Mouse (Mus musculus) megakaryocyte, adult 5-6 weeks (primary cell): ENCODE data around the gene Dnaja1. TPM values are rescaled to one million over a fixed set of nuclear protein-coding genes. Genes with fewer than 3 reads are reported as not detected.

Experiments
- ATAC-seq: 2 replicates; pipeline ENCODE4 v1.8.0; 2016; ENCODE audit warnings: mild to moderate bottlenecking, inconsistent platforms; ENCODE audit not compliant: poor library complexity, severe bottlenecking
- total RNA-seq, 2 experiments: library from RNA; stranded (forward) in 1 of 2; stranded (reverse) in 1 of 2; fragments of 153-499, 151-499 nt in 1 of 2; fragments of 221-1000, 200-1000 nt in 1 of 2; gene quantifications; 2 replicates each; pipeline versions ENCODE4 v1.2.3 to v1.2.4; 2015 to 2017

Dnaja1 gene
- total RNA-seq (2015) = 85.6 and 91.8 TPM in 2 replicates
- 209 and 223 TPM in 2 replicates for total RNA-seq (2017)

- ATAC-seq = peak; percentile 83
Observed at GRCm38 (mm10) chr4:40722011-40722666, at the start of gene Dnaja1. Dnaja1 (plus strand) TSS chr4:40722150.

DNA sequence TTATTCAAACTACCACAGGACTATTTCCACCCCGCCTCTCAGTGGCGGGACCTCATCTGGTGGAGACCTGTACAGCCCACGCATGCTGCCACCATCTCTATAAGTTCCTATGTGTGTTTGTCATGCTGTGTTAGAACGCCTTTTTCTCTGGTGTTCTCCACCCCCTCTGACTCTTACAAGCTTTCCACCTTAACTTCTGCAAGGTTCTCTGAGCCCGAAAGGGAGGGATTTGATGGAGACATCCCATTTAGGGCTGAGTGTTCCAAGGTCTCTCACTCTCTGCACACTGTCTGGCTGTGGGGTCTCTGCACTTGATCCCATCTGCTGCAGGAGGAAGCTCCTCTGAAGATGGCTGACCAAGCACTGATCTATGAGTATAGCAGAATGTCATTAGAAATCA is 48.4 kb upstream of the Dnaja1 start:
- no peak for ATAC-seq

- ATAC-seq = no peak
Observed at GRCm38 (mm10) chr4:40676338-40676737, 45.6 kb upstream of the Dnaja1 start.

GRCm38 (mm10) chr4:40677132-40677531 is 44.8 kb upstream of the Dnaja1 start:
- no peak for ATAC-seq

DNA sequence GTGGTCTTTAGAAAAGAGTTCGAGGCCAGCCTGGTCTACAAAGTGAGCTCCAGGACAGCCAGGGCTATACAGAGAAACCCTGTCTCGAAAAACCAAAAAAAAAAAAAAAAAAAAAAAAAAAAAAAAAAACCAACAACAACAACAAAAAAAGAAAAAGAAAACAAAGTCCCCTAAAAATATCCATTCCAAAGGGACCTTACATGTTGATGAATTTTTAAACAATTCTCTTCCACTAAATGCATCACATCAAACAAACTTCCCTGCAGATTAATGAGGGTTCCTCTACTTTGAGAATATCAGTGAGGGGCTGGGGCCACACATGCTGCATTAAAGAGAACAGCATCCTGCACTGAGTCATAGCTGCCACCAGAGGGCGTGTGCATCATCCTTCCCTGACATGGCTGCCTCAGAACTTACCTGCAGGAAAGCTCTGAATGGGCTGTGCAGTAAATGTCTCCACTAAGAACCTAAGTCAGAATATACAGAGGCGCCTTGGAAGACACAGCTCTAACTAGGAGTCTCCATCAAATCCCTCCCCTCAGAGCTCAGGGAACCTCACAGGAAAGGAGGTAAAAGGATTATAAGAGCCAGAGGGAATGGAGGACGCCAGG is 41.6 kb upstream of the Dnaja1 start:
- peak; percentile 91 for ATAC-seq

GRCm38 (mm10) chr4:40681908-40682307 is 40.0 kb upstream of the Dnaja1 start:
- no peak for ATAC-seq

GRCm38 (mm10) chr4:40682359-40682758 is 39.6 kb upstream of the Dnaja1 start:
- no peak for ATAC-seq

- ATAC-seq = peak; percentile 63
Observed at GRCm38 (mm10) chr4:40683306-40683705, 38.6 kb upstream of the Dnaja1 start.

DNA sequence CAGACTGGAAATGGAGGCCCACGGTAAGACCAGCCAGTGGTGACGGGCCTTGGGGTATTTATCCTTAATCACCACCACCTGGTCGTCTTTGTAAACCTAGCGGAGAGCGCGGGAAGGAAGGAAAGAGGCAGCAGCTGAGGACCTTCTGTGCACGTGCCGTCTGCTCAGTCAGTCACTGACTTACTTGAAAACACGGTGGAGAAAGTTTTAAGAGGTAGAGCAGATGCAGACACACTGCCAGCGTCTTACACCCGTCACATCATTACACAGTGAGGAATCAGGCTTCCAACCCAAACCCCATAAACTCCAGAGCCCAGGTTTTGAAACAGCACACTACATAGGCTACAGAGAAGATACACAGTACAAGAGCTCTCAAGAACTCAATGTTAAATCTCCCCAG is 30.9 kb upstream of the Dnaja1 start:
- no peak for ATAC-seq

GRCm38 (mm10) chr4:40697059-40697458 is 24.9 kb upstream of the Dnaja1 start:
- no peak for ATAC-seq

- ATAC-seq = no peak
Observed at GRCm38 (mm10) chr4:40700216-40700615, 21.7 kb upstream of the Dnaja1 start.

DNA sequence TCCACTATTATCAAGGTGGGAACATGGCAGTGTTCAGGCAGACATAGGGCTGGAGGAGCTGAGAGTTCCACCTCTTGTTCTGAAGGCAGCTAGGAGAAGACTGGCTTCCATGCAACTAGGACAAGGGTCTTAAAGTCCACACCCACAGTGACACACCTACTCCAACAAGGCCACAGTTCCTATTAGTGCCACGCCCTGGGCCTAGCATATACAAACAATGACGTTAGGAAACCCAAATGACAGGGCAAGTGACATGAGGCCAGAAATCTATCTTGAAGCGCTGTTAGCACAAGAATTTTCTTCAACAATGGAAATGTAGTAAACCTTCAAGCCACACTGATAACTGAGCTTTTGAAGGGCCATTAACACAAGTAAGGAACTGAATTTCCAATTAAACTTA is 20.2 kb upstream of the Dnaja1 start:
- no peak for ATAC-seq

- ATAC-seq = peak; percentile 95
Observed at GRCm38 (mm10) chr4:40702797-40703709, 18.9 kb upstream of the Dnaja1 start, which contains the start of gene Aptx. Aptx (minus strand) TSS chr4:40703194.

DNA sequence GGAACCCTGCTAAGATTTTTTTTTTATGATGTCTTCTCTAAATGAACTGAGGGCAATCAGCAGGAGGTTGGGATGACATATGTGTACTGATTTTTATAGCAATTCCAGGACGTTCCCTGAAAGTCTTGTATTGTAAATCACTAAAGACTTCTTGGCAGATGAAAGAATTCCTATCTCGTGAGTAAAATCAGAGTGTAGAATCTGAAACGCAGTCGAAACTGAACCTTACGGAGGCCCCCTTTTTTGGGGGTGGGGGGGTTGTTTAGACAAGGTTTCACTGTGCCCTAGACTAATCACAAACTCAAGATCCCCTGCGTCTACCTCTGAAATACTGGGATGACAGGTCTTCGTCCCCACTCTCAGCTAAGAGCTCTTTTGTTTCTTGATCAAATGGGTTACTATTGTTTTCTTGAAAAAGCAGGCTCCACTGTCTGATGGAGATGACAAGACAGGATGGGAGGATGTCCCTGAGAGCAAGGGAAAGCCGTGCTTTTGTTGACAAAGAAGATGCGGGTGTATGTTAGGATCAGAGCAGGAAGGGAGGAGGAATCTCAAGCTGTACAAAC is 18.2 kb upstream of the Dnaja1 start:
- no peak for ATAC-seq

DNA sequence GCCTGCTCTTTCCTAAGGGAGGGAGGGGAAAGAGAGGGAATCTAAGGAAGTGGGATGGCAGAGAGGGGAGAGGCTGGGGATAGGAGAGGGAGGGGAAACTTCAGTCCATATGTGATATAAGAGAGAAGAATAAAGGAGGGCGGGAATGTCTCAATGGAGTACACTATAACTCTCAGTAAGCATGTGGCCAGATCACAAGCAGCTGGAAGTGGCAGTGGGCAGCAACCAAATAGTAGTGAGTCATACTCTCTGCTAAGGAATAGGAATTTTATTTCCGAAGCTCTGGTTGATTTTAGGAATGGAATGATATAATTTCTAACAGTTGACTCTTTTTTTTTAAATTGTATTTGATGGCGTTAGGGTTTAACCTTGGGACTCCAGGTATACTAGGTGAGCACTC is 4.8 kb upstream of the Dnaja1 start:
- no peak for ATAC-seq

DNA sequence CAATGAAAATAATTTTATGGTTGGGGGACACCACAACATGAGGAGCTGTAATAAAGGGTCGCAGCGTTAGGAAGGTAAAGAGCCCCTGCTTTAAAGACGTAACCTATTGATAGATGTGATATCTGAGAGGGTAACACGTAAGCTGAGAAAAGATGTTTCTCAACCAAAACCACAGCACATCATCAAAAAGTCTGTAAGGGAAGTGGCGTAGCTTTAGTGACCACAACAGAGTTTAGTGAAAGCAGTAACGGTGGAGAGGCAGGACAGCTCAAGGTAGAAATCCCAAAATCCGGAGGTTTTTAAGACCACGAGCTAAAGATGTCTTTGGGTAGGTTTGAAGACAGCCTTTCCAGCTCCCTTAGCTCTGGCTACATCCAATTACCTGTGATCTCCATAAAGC is 1.0 kb upstream of the Dnaja1 start:
- peak; percentile 49 for ATAC-seq

GRCm38 (mm10) chr4:40722687-40723460 is 924 bp downstream of the Dnaja1 start:
- peak; percentile 48 for ATAC-seq

- ATAC-seq = no peak
Observed at GRCm38 (mm10) chr4:40725141-40725540, 3.2 kb downstream of the Dnaja1 start.

DNA sequence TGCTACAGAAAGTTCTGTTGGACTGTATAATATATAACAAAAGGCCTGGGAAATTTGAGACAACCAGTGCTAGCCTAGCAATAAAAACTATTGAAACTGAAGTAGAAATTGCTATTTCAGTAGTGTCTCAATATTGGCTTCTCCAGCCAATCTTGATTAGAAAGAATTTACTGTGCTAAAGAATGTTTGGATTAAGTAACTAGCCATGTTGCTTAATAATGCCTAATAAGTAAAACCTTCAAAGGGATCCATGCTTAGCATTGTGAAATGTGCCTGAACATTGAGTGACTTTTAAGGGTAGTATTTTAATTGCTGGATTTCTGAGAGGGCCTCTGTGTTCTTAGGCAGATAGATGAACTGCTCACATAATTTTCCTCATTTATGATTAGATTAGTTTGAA is 3.6 kb downstream of the Dnaja1 start:
- ATAC-seq = no peak

DNA sequence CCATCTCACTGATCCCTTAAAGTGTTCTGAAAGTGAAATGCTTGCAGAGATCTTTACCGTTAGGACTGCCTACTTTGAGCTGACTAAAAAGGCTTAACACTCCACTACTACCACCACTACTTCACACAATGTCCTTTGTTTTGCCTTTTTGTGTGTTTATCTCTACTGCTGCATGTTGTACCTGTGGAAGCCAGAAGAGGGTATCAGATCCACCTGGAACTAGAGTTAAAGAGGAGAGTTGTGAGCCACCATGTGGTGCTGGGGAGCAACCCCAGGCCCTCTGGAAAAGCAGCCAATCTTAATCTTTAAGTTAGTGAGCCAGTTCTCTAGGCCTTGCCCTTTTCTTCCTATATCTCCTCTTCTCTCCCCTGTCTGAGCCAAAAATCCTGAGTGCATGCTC is 5.3 kb downstream of the Dnaja1 start:
- ATAC-seq = no peak
